Mouse (Mus musculus): ENCODE measurements around the gene Syn3. TPM values are rescaled to one million over a fixed set of nuclear protein-coding genes. Genes with fewer than 3 reads are reported as not detected.

Syn3 gene
- polyA plus RNA-seq, 1 experiment: 0.15 TPM

- H3K4me1 ChIP-seq: peaks cover 3% of the 10 kb centered on the region; the same call in 1 of the 2 replicates
- no peak overlapping the region for H3K4me3 ChIP-seq (replicated peaks)
- no peaks in the 10 kb centered on the region for H3K9me3 ChIP-seq
- TF ChIP-seq GATA1 (IDR thresholded peaks at IDR 0.05; ENCODE audit: borderline replicate concordance, low read length) (no peak), FLI1 (IDR thresholded peaks at IDR 0.05; ENCODE audit: low read length) (no peak)
- peaks cover 79% of the 10 kb centered on the region for H3K36me3 ChIP-seq (replicated peaks; ENCODE audit: low read length)
- no peaks in the 10 kb centered on the region for H3K27me3 ChIP-seq (replicated peaks)
Observed at GRCm38 (mm10) chr10:86344654-86345053, 154.0 kb downstream of the Syn3 start.

GRCm38 (mm10) chr10:86343931-86344330, 154.8 kb downstream of the Syn3 start:
- Histone ChIP-seq H3K4me1 (peaks cover 3% of the 10 kb centered on the region; the same call in 1 of the 2 replicates), H3K36me3 (replicated peaks; ENCODE audit: low read length) (peaks cover 86% of the 10 kb centered on the region), H3K27me3 (replicated peaks) (no peaks in the 10 kb centered on the region), H3K9me3 (no peaks in the 10 kb centered on the region), H3K4me3 (replicated peaks) (no peak overlapping the region)
- TF ChIP-seq GATA1 (IDR thresholded peaks at IDR 0.05; ENCODE audit: borderline replicate concordance, low read length) (no peak), FLI1 (IDR thresholded peaks at IDR 0.05; ENCODE audit: low read length) (no peak)

- Histone ChIP-seq H3K36me3 (replicated peaks; ENCODE audit: low read length) (peaks cover 89% of the 10 kb centered on the region), H3K4me3 (replicated peaks) (no peak overlapping the region), H3K27me3 (replicated peaks) (no peaks in the 10 kb centered on the region), H3K4me1 (peaks cover 3% of the 10 kb centered on the region; the same call in 1 of the 2 replicates), H3K9me3 (no peaks in the 10 kb centered on the region)
- TF ChIP-seq FLI1 (IDR thresholded peaks at IDR 0.05; ENCODE audit: low read length): no peak
- TF ChIP-seq GATA1 (IDR thresholded peaks at IDR 0.05; ENCODE audit: borderline replicate concordance, low read length): no peak
Observed at GRCm38 (mm10) chr10:86343362-86343761, 155.3 kb downstream of the Syn3 start.

- Histone ChIP-seq H3K27me3 (replicated peaks) (no peaks in the 10 kb centered on the region), H3K9me3 (no peaks in the 10 kb centered on the region), H3K4me1 (peaks cover 3% of the 10 kb centered on the region; the same call in 1 of the 2 replicates)
Observed at GRCm38 (mm10) chr10:86342713-86343112, 156.0 kb downstream of the Syn3 start.

GRCm38 (mm10) chr10:86342151-86342550, 156.5 kb downstream of the Syn3 start:
- H3K9me3 ChIP-seq: no peaks in the 10 kb centered on the region
- H3K36me3 ChIP-seq (replicated peaks; ENCODE audit: low read length): peaks cover 89% of the 10 kb centered on the region
- peaks cover 3% of the 10 kb centered on the region; the same call in 1 of the 2 replicates for H3K4me1 ChIP-seq
- TF ChIP-seq FLI1 (IDR thresholded peaks at IDR 0.05; ENCODE audit: low read length) (no peak), GATA1 (IDR thresholded peaks at IDR 0.05; ENCODE audit: borderline replicate concordance, low read length) (no peak)
- no peak overlapping the region for H3K4me3 ChIP-seq (replicated peaks)
- no peaks in the 10 kb centered on the region for H3K27me3 ChIP-seq (replicated peaks)

More at GRCm38 (mm10) chr10:86342713-86343112, 156.0 kb downstream of the Syn3 start:
- no peak for TF ChIP-seq GATA1 (IDR thresholded peaks at IDR 0.05; ENCODE audit: borderline replicate concordance, low read length)
- TF ChIP-seq FLI1 (IDR thresholded peaks at IDR 0.05; ENCODE audit: low read length): no peak
- H3K36me3 ChIP-seq (replicated peaks; ENCODE audit: low read length): peaks cover 93% of the 10 kb centered on the region
- H3K4me3 ChIP-seq (replicated peaks): no peak overlapping the region

GRCm38 (mm10) chr10:86341589-86341988, 157.1 kb downstream of the Syn3 start:
- Histone ChIP-seq H3K36me3 (replicated peaks; ENCODE audit: low read length) (peaks cover 87% of the 10 kb centered on the region), H3K9me3 (no peaks in the 10 kb centered on the region), H3K4me1 (peaks cover 3% of the 10 kb centered on the region; the same call in 1 of the 2 replicates)

GRCm38 (mm10) chr10:86340991-86341527, 157.6 kb downstream of the Syn3 start:
- Histone ChIP-seq H3K27me3 (replicated peaks) (no peaks in the 10 kb centered on the region), H3K9me3 (no peaks in the 10 kb centered on the region), H3K4me3 (replicated peaks) (no peak overlapping the region), H3K4me1 (peaks cover 8% of the 10 kb centered on the region; the same call in 1 of the 2 replicates), H3K36me3 (replicated peaks; ENCODE audit: low read length) (peaks cover 87% of the 10 kb centered on the region)
- TF ChIP-seq GATA1 (IDR thresholded peaks at IDR 0.05; ENCODE audit: borderline replicate concordance, low read length): no peak
- no peak for TF ChIP-seq FLI1 (IDR thresholded peaks at IDR 0.05; ENCODE audit: low read length)

More at GRCm38 (mm10) chr10:86341589-86341988, 157.1 kb downstream of the Syn3 start:
- Histone ChIP-seq H3K4me3 (replicated peaks) (no peak overlapping the region), H3K27me3 (replicated peaks) (no peaks in the 10 kb centered on the region)
- no peak for TF ChIP-seq FLI1 (IDR thresholded peaks at IDR 0.05; ENCODE audit: low read length)
- no peak for TF ChIP-seq GATA1 (IDR thresholded peaks at IDR 0.05; ENCODE audit: borderline replicate concordance, low read length)

- Histone ChIP-seq H3K4me1 (peaks cover 11% of the 10 kb centered on the region; the same call in 1 of the 2 replicates), H3K4me3 (replicated peaks) (no peak overlapping the region), H3K27me3 (replicated peaks) (no peaks in the 10 kb centered on the region), H3K36me3 (replicated peaks; ENCODE audit: low read length) (peaks cover 82% of the 10 kb centered on the region), H3K9me3 (no peaks in the 10 kb centered on the region)
- no peak for TF ChIP-seq GATA1 (IDR thresholded peaks at IDR 0.05; ENCODE audit: borderline replicate concordance, low read length)
- TF ChIP-seq FLI1 (IDR thresholded peaks at IDR 0.05; ENCODE audit: low read length): no peak
Observed at GRCm38 (mm10) chr10:86340421-86340820, 158.3 kb downstream of the Syn3 start.

- Histone ChIP-seq H3K4me3 (replicated peaks) (no peak overlapping the region), H3K27me3 (replicated peaks) (no peaks in the 10 kb centered on the region), H3K4me1 (peaks cover 16% of the 10 kb centered on the region), H3K9me3 (no peaks in the 10 kb centered on the region), H3K36me3 (replicated peaks; ENCODE audit: low read length) (peaks cover 79% of the 10 kb centered on the region)
- TF ChIP-seq FLI1 (IDR thresholded peaks at IDR 0.05; ENCODE audit: low read length) (no peak), GATA1 (IDR thresholded peaks at IDR 0.05; ENCODE audit: borderline replicate concordance, low read length) (no peak)
Observed at GRCm38 (mm10) chr10:86339649-86340379, 158.9 kb downstream of the Syn3 start.

GRCm38 (mm10) chr10:86339121-86339520, 159.6 kb downstream of the Syn3 start:
- Histone ChIP-seq H3K27me3 (replicated peaks) (no peaks in the 10 kb centered on the region), H3K9me3 (no peaks in the 10 kb centered on the region), H3K4me1 (peaks cover 23% of the 10 kb centered on the region), H3K36me3 (replicated peaks; ENCODE audit: low read length) (peaks cover 74% of the 10 kb centered on the region), H3K4me3 (replicated peaks) (no peak overlapping the region)
- TF ChIP-seq GATA1 (IDR thresholded peaks at IDR 0.05; ENCODE audit: borderline replicate concordance, low read length) (no peak), FLI1 (IDR thresholded peaks at IDR 0.05; ENCODE audit: low read length) (no peak)
